Mouse (Mus musculus): Measurements from ENCODE around the gene Syt2. TPM values are rescaled to one million over a fixed set of nuclear protein-coding genes. Genes with fewer than 3 reads are reported as not detected.

Gene Syt2
- polyA plus RNA-seq, 1 experiment: 1.1 TPM

GRCm38 (mm10) chr1:134771999-134772398 is 125.5 kb downstream of the Syt2 start:
- TF ChIP-seq POLR2A (IDR thresholded peaks at IDR 0.05; ENCODE audit: low read depth, low read length) (no peak), CTCF (conservative IDR thresholded peaks at IDR 0.05; ENCODE audit: insufficient read depth, insufficient read length, low read depth, low read length) (no peak)
- H3K27me3 ChIP-seq (replicated peaks; ENCODE audit: control insufficient read depth, insufficient read depth, low read length): no peaks in the 10 kb centered on the region
- H3K36me3 ChIP-seq (ENCODE audit: control insufficient read depth, insufficient read depth, low read length): no peaks in the 10 kb centered on the region
- H3K4me1 ChIP-seq (ENCODE audit: control insufficient read depth, insufficient read depth, low read length): peaks cover 11% of the 10 kb centered on the region; the same call in 1 of the 2 replicates
- no peak for DNase-seq
- 92% methylated on average over 7 of the region's 7 CpGs for WGBS
- H3K27ac ChIP-seq (ENCODE audit: insufficient read depth, low read depth, low read length): peak overlapping the region; percentile 67; the same call in 1 of the 2 replicates
- no peak overlapping the region for H3K4me3 ChIP-seq (ENCODE audit: insufficient read depth, low read depth, low read length)

- Histone ChIP-seq H3K27ac (ENCODE audit: insufficient read depth, low read depth, low read length) (0 out of 2 replicates have a peak overlapping the region, but pooled peaks have one; percentile 6), H3K4me3 (ENCODE audit: insufficient read depth, low read depth, low read length) (no peak overlapping the region), H3K36me3 (ENCODE audit: control insufficient read depth, insufficient read depth, low read length) (no peaks in the 10 kb centered on the region), H3K4me1 (ENCODE audit: control insufficient read depth, insufficient read depth, low read length) (peaks cover 11% of the 10 kb centered on the region; the same call in 1 of the 2 replicates), H3K27me3 (replicated peaks; ENCODE audit: control insufficient read depth, insufficient read depth, low read length) (no peaks in the 10 kb centered on the region)
- no peak for TF ChIP-seq CTCF (conservative IDR thresholded peaks at IDR 0.05; ENCODE audit: insufficient read depth, insufficient read length, low read depth, low read length)
- no peak for TF ChIP-seq POLR2A (IDR thresholded peaks at IDR 0.05; ENCODE audit: low read depth, low read length)
- DNase-seq: no peak
- 68% methylated on average over 3 of the region's 3 CpGs for WGBS
Measured at GRCm38 (mm10) chr1:134772821-134773220, 126.3 kb downstream of the Syt2 start.

- 50% methylated on average over 12 of the region's 12 CpGs for WGBS
- Histone ChIP-seq H3K36me3 (ENCODE audit: control insufficient read depth, insufficient read depth, low read length) (no peaks in the 10 kb centered on the region), H3K27ac (ENCODE audit: insufficient read depth, low read depth, low read length) (peak overlapping the region; percentile 78), H3K4me1 (ENCODE audit: control insufficient read depth, insufficient read depth, low read length) (peaks cover 11% of the 10 kb centered on the region; the same call in 1 of the 2 replicates), H3K4me3 (ENCODE audit: insufficient read depth, low read depth, low read length) (no peak overlapping the region), H3K27me3 (replicated peaks; ENCODE audit: control insufficient read depth, insufficient read depth, low read length) (no peaks in the 10 kb centered on the region)
- TF ChIP-seq POLR2A (IDR thresholded peaks at IDR 0.05; ENCODE audit: low read depth, low read length) (no peak), CTCF (conservative IDR thresholded peaks at IDR 0.05; ENCODE audit: insufficient read depth, insufficient read length, low read depth, low read length) (no peak)
- DNase-seq: no peak
Measured at GRCm38 (mm10) chr1:134773256-134773655, 126.8 kb downstream of the Syt2 start.

- Histone ChIP-seq H3K36me3 (ENCODE audit: control insufficient read depth, insufficient read depth, low read length) (no peaks in the 10 kb centered on the region), H3K27me3 (replicated peaks; ENCODE audit: control insufficient read depth, insufficient read depth, low read length) (no peaks in the 10 kb centered on the region), H3K27ac (ENCODE audit: insufficient read depth, low read depth, low read length) (peak overlapping the region; percentile 78), H3K4me3 (ENCODE audit: insufficient read depth, low read depth, low read length) (no peak overlapping the region), H3K4me1 (ENCODE audit: control insufficient read depth, insufficient read depth, low read length) (peaks cover 11% of the 10 kb centered on the region; the same call in 1 of the 2 replicates)
- 69% methylated on average over 2 of the region's 2 CpGs for WGBS
- TF ChIP-seq POLR2A (IDR thresholded peaks at IDR 0.05; ENCODE audit: low read depth, low read length): no peak
- TF ChIP-seq CTCF (conservative IDR thresholded peaks at IDR 0.05; ENCODE audit: insufficient read depth, insufficient read length, low read depth, low read length): no peak
- DNase-seq: peak; percentile 47
Measured at GRCm38 (mm10) chr1:134774247-134774646, 127.8 kb downstream of the Syt2 start.

- Histone ChIP-seq H3K27me3 (replicated peaks; ENCODE audit: control insufficient read depth, insufficient read depth, low read length) (no peaks in the 10 kb centered on the region), H3K4me3 (ENCODE audit: insufficient read depth, low read depth, low read length) (no peak overlapping the region), H3K27ac (ENCODE audit: insufficient read depth, low read depth, low read length) (peak overlapping the region; percentile 34), H3K36me3 (ENCODE audit: control insufficient read depth, insufficient read depth, low read length) (no peaks in the 10 kb centered on the region), H3K4me1 (ENCODE audit: control insufficient read depth, insufficient read depth, low read length) (peaks cover 11% of the 10 kb centered on the region; the same call in 1 of the 2 replicates)
- WGBS: 49% methylated on average over 6 of the region's 6 CpGs
- no peak for TF ChIP-seq CTCF (conservative IDR thresholded peaks at IDR 0.05; ENCODE audit: insufficient read depth, insufficient read length, low read depth, low read length)
- TF ChIP-seq POLR2A (IDR thresholded peaks at IDR 0.05; ENCODE audit: low read depth, low read length): no peak
- DNase-seq: peak; percentile 76
Measured at GRCm38 (mm10) chr1:134774728-134775287, 128.3 kb downstream of the Syt2 start.

- H3K27ac ChIP-seq (ENCODE audit: insufficient read depth, low read depth, low read length): no peak overlapping the region
- no peaks in the 10 kb centered on the region for H3K36me3 ChIP-seq (ENCODE audit: control insufficient read depth, insufficient read depth, low read length)
- peaks cover 11% of the 10 kb centered on the region; the same call in 1 of the 2 replicates for H3K4me1 ChIP-seq (ENCODE audit: control insufficient read depth, insufficient read depth, low read length)
- no peak overlapping the region for H3K4me3 ChIP-seq (ENCODE audit: insufficient read depth, low read depth, low read length)
- no peak for TF ChIP-seq POLR2A (IDR thresholded peaks at IDR 0.05; ENCODE audit: low read depth, low read length)
- TF ChIP-seq CTCF (conservative IDR thresholded peaks at IDR 0.05; ENCODE audit: insufficient read depth, insufficient read length, low read depth, low read length): no peak
- WGBS: 69% methylated on average over 3 of the region's 3 CpGs
- DNase-seq: no peak
- H3K27me3 ChIP-seq (replicated peaks; ENCODE audit: control insufficient read depth, insufficient read depth, low read length): no peaks in the 10 kb centered on the region
Measured at GRCm38 (mm10) chr1:134775631-134776030, 129.2 kb downstream of the Syt2 start.

- DNase-seq: no peak
- no peak for TF ChIP-seq POLR2A (IDR thresholded peaks at IDR 0.05; ENCODE audit: low read depth, low read length)
- no peak for TF ChIP-seq CTCF (conservative IDR thresholded peaks at IDR 0.05; ENCODE audit: insufficient read depth, insufficient read length, low read depth, low read length)
- Histone ChIP-seq H3K4me3 (ENCODE audit: insufficient read depth, low read depth, low read length) (no peak overlapping the region), H3K36me3 (ENCODE audit: control insufficient read depth, insufficient read depth, low read length) (no peaks in the 10 kb centered on the region), H3K4me1 (ENCODE audit: control insufficient read depth, insufficient read depth, low read length) (peaks cover 7% of the 10 kb centered on the region; the same call in 1 of the 2 replicates), H3K27ac (ENCODE audit: insufficient read depth, low read depth, low read length) (no peak overlapping the region), H3K27me3 (replicated peaks; ENCODE audit: control insufficient read depth, insufficient read depth, low read length) (no peaks in the 10 kb centered on the region)
- 85% methylated on average over 12 of the region's 12 CpGs for WGBS
Measured at GRCm38 (mm10) chr1:134777201-134777885, 130.9 kb downstream of the Syt2 start.

All from kidney, adult 2 months (tissue).